Mouse (Mus musculus) neural tube, embryonic 15.5 days (tissue): ENCODE data around the gene Rubcn. TPM values are rescaled to one million over a fixed set of nuclear protein-coding genes. Genes with fewer than 3 reads are reported as not detected.

Experiments used
- ATAC-seq: fragments of 200-750 bp; cut with Nextera tagmentation; 2 replicates; pipeline ENCODE4 v1.8.0; 2017; ENCODE audit warnings: mild to moderate bottlenecking, moderate TSS enrichment, moderate library complexity; ENCODE audit not compliant: low FRiP score
- H3K27ac ChIP-seq: fragments of 300-500 bp; sonication (generic); replicated peaks from 2 replicates; pipeline ENCODE4 v1.5.1; 2015; ENCODE audit warnings: mild to moderate bottlenecking, inconsistent platforms
- H3K27me3 ChIP-seq: fragments of 300-500 bp; sonication (generic); replicated peaks from 2 replicates; pipeline ENCODE4 v1.6.1; 2015; ENCODE audit warnings: inconsistent platforms
- H3K36me3 ChIP-seq: fragments of 300-500 bp; sonication (generic); 2 replicates; pipeline ENCODE4 v1.6.1; 2015; ENCODE audit warnings: inconsistent platforms
- H3K4me1 ChIP-seq: fragments of 300-500 bp; sonication (generic); 2 replicates; pipeline ENCODE4 v1.6.1; 2015; ENCODE audit warnings: inconsistent platforms
- H3K4me2 ChIP-seq: fragments of 300-500 bp; sonication (generic); 2 replicates; pipeline ENCODE4 v1.6.1; 2015; ENCODE audit warnings: inconsistent platforms, mild to moderate bottlenecking, moderate library complexity
- H3K4me3 ChIP-seq: fragments of 300-500 bp; sonication (generic); replicated peaks from 2 replicates; pipeline ENCODE4 v1.5.1; 2015; ENCODE audit warnings: mild to moderate bottlenecking, inconsistent platforms
- H3K9ac ChIP-seq: fragments of 300-500 bp; sonication (generic); replicated peaks from 2 replicates; pipeline ENCODE4 v1.6.1; 2015; ENCODE audit warnings: mild to moderate bottlenecking, inconsistent platforms
- H3K9me3 ChIP-seq: fragments of 300-500 bp; sonication (generic); replicated peaks from 2 replicates; pipeline ENCODE4 v1.6.1; 2016; ENCODE audit warnings: inconsistent platforms
- WGBS: fragments of 180-500 bp; shearing (Covaris S2); methylation state at CpG from one replicate; pipeline ENCODE4 v1.1.7; 2015; ENCODE audit warnings: mixed read lengths; 5-methylcytosine and 5-hydroxymethylcytosine counted together
- polyA plus RNA-seq: library from polyadenylated mRNA; unstranded; fragments of >200 nt; fragmentation: Nextera tagmentation; extraction: Ambion mirVana; gene quantifications from 2 replicates; pipeline ENCODE4 v1.2.1, GENCODE M21; 2015

The Rubcn gene
- polyA plus RNA-seq, 1 experiment from 2014 or later = 31.9 TPM

DNA sequence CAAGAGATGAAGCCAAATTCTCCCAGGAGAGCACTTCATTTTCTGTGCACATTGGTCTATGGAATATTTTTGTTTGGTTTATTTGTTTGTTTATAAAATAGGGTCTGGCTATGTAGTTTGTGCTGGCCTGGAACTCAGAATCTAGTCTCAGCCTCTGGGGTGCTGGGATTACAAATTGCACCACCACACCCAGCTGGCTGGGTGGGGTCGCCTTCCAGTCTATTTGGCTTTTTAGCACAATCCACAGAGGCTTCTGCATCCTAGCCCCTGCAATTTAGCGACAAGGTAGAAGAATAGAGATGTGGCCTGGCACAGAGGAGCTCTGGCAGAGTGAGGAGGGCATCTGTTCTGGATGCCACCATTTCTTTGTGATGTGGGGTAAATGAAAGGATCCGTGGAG is 63.8 kb downstream of the Rubcn start:
- H3K4me3 ChIP-seq = no peak overlapping the region
- H3K27ac ChIP-seq = no peak overlapping the region
- WGBS = 62% methylated on average over 3 of the region's 3 CpGs
- H3K4me1 ChIP-seq = peaks cover 14% of the 10 kb centered on the region
- H3K27me3 ChIP-seq = no peaks in the 10 kb centered on the region
- H3K9me3 ChIP-seq = no peaks in the 10 kb centered on the region
- no peak overlapping the region for H3K9ac ChIP-seq
- H3K36me3 ChIP-seq = no peaks in the 10 kb centered on the region
- no peak for ATAC-seq
- H3K4me2 ChIP-seq = no peak overlapping the region

DNA sequence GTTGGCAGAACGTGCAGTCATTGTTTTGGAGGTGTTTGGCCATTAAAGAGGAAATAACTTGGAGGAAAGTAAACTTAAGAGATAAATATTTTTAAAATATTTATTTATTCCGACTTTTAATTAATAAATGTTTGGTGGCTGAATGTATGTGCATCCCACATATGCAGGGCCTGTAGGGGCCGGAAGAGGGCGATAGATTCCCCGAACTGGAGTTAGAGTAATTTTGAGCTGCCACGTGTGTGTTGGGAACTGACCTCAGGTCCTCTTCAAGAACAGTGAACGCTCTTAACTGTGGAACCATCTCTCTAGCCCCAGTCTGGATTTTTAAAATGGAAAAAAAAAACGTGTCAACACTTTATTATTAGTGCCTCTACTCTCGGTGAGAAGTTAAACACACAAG is 64.2 kb downstream of the Rubcn start:
- Histone ChIP-seq H3K9me3 (no peaks in the 10 kb centered on the region), H3K9ac (no peak overlapping the region), H3K4me1 (peaks cover 14% of the 10 kb centered on the region), H3K36me3 (no peaks in the 10 kb centered on the region), H3K27me3 (no peaks in the 10 kb centered on the region), H3K4me2 (peak overlapping the region; percentile 38; the same call in 1 of the 2 replicates), H3K4me3 (no peak overlapping the region), H3K27ac (no peak overlapping the region)
- ATAC-seq = no peak
- WGBS = 54% methylated on average over 9 of the region's 9 CpGs

DNA sequence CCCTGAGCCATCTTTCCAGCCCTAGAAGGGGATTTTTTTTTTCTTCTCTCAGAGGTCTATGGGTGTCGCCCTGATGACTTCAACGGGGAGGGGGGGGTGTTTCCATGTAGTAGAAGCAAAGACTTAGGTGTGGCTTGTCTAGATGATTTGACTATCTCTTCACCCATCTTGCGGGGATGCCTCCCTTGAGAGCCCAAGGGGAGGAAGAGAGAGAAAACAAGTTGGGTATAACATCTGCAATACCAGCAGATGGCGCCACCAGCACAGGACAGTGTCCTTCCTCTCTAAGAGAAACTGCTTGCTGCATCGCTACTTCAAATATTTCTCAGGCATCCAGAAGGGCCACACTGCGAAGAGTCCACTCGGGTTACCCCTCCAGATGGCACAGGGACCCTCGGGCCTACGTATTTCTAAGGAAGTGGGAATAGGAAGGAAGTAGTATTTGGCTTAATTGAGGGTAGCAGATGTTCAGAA is 64.6 kb downstream of the Rubcn start:
- peak overlapping the region; percentile 38; the same call in 1 of the 2 replicates for H3K4me2 ChIP-seq
- H3K36me3 ChIP-seq = no peaks in the 10 kb centered on the region
- no peak overlapping the region for H3K9ac ChIP-seq
- H3K9me3 ChIP-seq = no peaks in the 10 kb centered on the region
- 3% methylated on average over 9 of the region's 9 CpGs for WGBS
- H3K4me3 ChIP-seq = no peak overlapping the region
- no peak for ATAC-seq
- H3K27ac ChIP-seq = no peak overlapping the region
- peaks cover 14% of the 10 kb centered on the region for H3K4me1 ChIP-seq
- H3K27me3 ChIP-seq = no peaks in the 10 kb centered on the region

DNA sequence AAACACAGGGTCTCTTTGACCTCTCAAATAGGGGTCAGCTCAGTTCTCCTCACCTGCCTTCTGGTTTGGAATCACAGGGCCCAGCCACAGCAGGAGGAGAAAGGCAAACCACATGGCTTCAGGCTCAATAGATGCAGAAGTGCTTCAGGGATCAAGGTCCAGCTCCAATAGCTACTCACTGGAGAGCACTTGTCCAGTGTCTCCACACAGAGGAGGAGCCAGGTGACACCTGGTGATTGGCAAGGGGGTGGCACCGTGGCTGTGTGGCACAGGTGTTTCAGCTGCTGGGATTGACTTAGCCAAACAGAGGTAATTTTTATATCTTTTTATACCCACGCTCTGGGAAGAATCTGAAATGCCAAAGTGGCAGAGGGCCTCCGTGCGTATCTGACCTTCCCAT is 67.2 kb downstream of the Rubcn start, which contains the start of gene Smbd1:
Smbd1 (minus strand) TSS at position 157 of the 400 bp plus-strand sequence.
- no peak within 1 kb of the TSS for H3K4me2 ChIP-seq
- no peak within 1 kb of the TSS for H3K4me3 ChIP-seq
- ATAC-seq = no peak
- no peak within 1 kb of the TSS for H3K9ac ChIP-seq
- WGBS = 85% methylated on average over 4 of the region's 4 CpGs
- H3K4me1 ChIP-seq = peaks cover 14% of the 10 kb centered on the region
- no peaks in the 10 kb centered on the region for H3K9me3 ChIP-seq
- H3K36me3 ChIP-seq = no peaks in the 10 kb centered on the region
- no peaks in the 10 kb centered on the region for H3K27me3 ChIP-seq
- H3K27ac ChIP-seq = no peak within 1 kb of the TSS

DNA sequence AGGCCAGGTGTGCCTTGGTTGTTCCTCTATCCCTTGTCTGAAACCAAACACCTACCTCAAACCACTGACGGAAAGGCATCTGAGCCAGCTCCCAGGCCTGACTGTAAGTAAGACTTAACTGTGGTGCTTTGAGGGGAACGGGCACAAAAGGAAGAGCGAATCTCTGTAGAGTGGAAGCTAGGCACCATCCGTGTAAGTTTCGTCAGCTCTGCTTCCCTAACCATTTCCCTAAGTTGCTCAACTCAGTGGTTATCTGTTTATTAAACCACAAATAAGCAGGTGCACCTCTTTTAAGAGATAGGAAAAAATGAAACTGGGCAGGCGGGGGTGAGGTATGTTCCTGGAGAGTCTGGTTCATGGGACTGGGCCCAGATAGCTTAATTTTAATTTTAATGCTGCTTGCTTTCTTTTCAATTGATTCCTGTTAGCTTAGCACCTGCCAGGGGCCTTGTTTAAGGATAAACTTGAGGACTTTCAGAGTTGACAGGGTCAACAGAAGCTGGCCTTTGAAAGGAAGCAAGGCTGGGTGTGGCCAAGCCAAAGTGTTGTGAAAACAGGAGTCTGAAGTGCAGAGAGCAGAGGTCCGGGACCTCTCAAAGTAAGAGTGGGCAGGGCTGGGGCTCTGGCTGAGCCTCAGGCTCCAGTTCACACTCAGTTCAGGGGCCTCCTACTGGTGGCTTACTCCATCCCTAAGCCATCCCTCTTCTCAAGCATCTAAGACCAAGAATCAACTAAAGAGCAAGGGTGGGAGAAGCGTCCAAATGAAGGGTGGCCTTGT is 70.0 kb downstream of the Rubcn start:
- no peak overlapping the region for H3K4me3 ChIP-seq
- no peak overlapping the region for H3K4me2 ChIP-seq
- H3K27me3 ChIP-seq = no peaks in the 10 kb centered on the region
- H3K27ac ChIP-seq = no peak overlapping the region
- WGBS = 74% methylated on average over 8 of the region's 8 CpGs
- H3K4me1 ChIP-seq = peaks cover 11% of the 10 kb centered on the region
- no peaks in the 10 kb centered on the region for H3K36me3 ChIP-seq
- ATAC-seq = no peak
- no peak overlapping the region for H3K9ac ChIP-seq
- H3K9me3 ChIP-seq = no peaks in the 10 kb centered on the region

DNA sequence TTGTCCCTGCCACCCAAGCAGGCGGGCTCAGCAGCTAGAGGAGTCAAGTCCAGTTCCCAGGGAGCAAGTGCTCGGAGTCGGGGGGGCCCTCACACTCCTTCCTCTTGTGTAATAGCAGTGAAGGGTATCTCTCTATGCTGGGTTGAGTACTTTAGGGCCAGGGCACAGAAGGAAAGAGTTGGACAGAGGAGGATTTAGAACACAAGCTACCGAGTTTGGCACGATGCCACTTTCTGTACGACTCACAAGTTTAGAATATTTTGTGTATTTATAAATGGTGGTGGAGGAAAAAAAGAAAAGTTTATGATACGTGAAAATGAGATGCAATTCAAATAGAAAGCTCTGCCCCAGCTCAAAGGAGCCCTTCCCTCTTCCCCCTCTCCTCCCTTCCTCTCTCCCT is 72.4 kb downstream of the Rubcn start:
- no peak for ATAC-seq
- Histone ChIP-seq H3K9ac (no peak overlapping the region), H3K27me3 (no peaks in the 10 kb centered on the region), H3K36me3 (no peaks in the 10 kb centered on the region), H3K4me2 (no peak overlapping the region), H3K4me3 (no peak overlapping the region), H3K4me1 (peaks cover 11% of the 10 kb centered on the region), H3K27ac (no peak overlapping the region), H3K9me3 (no peaks in the 10 kb centered on the region)
- 79% methylated on average over 7 of the region's 7 CpGs for WGBS

DNA sequence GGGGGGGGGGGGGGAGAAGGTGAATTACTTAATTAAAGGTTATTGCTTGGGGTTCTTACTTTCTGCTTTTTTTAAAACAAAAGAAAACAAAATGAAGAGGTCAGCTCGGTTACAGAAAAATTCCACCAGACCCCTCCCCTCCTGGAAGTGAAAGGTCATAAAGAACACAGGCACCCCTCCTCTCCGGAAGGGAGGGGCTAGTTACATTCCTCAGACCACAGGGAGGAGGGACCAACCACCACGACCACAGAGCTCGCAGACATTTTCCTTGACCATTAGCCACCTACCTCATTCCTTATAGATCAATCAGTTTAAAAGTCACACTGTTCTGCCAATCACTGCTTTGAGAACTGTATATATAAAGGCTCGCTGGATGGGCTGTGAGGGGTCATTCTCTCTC is 73.7 kb downstream of the Rubcn start:
- WGBS = 33% methylated on average over 5 of the region's 5 CpGs
- ATAC-seq = no peak
- Histone ChIP-seq H3K36me3 (no peaks in the 10 kb centered on the region), H3K4me1 (peaks cover 11% of the 10 kb centered on the region), H3K9ac (no peak overlapping the region), H3K9me3 (no peaks in the 10 kb centered on the region), H3K27me3 (no peaks in the 10 kb centered on the region), H3K27ac (no peak overlapping the region), H3K4me2 (no peak overlapping the region), H3K4me3 (no peak overlapping the region)

DNA sequence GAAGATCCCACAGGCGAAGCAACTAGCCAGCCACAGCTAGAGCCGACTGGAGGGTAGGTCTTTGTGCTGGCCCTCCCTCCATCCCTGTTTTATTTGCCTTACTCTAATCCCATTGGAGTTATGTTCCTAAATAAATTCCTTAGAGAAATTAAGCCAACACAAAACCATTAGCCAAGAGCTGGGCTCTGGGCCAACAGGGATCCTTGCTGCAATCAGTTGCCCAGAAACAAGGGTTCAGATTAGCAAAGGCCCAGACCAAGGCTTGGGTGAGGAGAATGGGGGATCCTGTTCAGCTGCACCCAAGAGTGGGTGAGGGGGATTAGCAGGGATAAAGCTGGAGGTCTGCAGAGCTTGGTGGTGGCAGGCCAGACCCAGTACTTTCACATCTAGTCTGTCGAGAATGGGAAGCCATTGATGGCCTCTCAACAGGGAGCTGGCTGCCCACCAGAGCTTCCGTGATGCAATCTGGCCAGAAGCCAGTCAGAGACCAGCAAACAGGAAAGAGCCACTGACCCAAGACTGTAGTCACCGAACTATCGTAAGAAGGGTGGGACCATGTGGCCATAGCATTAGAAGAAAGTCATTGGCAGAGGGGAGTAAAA is 74.2 kb downstream of the Rubcn start:
- Histone ChIP-seq H3K27ac (peak overlapping the region; percentile 60), H3K4me2 (no peak overlapping the region), H3K9ac (no peak overlapping the region), H3K4me3 (no peak overlapping the region), H3K27me3 (no peaks in the 10 kb centered on the region), H3K4me1 (peaks cover 11% of the 10 kb centered on the region), H3K9me3 (no peaks in the 10 kb centered on the region), H3K36me3 (no peaks in the 10 kb centered on the region)
- peak; percentile 70 for ATAC-seq
- 39% methylated on average over 6 of the region's 6 CpGs for WGBS

DNA sequence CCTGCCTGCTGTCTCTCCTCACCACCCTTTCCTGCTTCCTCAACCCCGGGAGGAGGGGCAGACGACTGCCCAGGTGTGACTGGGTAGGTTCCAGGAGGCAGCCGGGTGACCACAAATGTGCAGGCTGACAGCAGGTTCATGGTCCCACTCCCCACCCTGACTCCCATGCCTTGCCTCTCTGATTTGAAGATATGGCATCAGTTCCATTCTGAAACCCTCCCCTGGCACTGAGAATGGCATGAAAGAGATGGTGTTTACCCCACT is 80.2 kb downstream of the Rubcn start, which contains the start of gene Muc20:
Muc20 (minus strand) TSS at position 10 of the 264 bp plus-strand sequence.
- no peaks in the 10 kb centered on the region for H3K9me3 ChIP-seq

DNA sequence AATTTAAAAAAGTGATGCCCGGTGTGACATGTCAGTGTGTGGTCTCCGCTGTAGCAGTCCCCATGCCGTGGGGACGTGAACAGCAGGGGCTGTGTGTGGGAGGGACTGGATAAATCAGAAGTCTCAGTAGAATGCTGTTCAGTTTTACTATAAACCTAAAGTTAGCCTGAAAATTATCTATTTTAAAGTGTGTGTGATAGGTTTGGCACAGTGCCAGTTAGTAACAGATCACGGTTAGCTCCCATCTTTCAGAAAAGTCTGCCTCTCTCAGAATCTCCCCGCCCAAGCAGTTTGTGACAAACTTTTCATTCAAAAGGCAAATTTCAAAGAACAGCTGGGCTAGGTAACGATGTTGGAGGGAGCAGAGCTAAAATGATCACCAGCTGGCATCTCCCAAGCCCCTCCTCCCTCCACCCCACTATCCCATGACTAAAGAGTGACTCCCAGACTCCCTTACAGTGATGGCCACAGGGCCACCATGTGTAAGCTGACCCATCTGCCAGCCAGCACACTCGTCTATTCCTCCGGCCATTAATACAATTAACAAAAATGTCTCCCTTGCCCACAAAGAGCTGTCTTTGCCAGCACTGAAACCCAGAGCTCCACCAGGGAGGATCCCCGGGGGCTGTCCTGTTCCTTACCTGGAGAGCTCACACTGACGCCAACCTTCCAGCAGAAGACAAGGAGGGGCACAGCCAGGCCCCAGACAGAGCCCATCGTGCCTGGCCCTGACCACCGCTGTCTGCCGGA is 80.7 kb downstream of the Rubcn start:
- no peaks in the 10 kb centered on the region for H3K4me1 ChIP-seq
- no peaks in the 10 kb centered on the region for H3K36me3 ChIP-seq
- H3K4me3 ChIP-seq = no peak overlapping the region
- H3K9ac ChIP-seq = no peak overlapping the region
- 62% methylated on average over 14 of the region's 14 CpGs for WGBS
- H3K9me3 ChIP-seq = no peaks in the 10 kb centered on the region
- no peak overlapping the region for H3K4me2 ChIP-seq
- no peak for ATAC-seq
- H3K27ac ChIP-seq = no peak overlapping the region
- H3K27me3 ChIP-seq = no peaks in the 10 kb centered on the region

More for the DNA sequence above, 80.2 kb downstream of the Rubcn start, which contains the start of gene Muc20:
- Histone ChIP-seq H3K36me3 (no peaks in the 10 kb centered on the region), H3K27me3 (no peaks in the 10 kb centered on the region), H3K9ac (no peak within 1 kb of the TSS), H3K4me2 (no peak within 1 kb of the TSS), H3K27ac (no peak within 1 kb of the TSS), H3K4me1 (no peaks in the 10 kb centered on the region), H3K4me3 (no peak within 1 kb of the TSS)
- no peak for ATAC-seq
- 77% methylated on average over 3 of the region's 3 CpGs for WGBS

DNA sequence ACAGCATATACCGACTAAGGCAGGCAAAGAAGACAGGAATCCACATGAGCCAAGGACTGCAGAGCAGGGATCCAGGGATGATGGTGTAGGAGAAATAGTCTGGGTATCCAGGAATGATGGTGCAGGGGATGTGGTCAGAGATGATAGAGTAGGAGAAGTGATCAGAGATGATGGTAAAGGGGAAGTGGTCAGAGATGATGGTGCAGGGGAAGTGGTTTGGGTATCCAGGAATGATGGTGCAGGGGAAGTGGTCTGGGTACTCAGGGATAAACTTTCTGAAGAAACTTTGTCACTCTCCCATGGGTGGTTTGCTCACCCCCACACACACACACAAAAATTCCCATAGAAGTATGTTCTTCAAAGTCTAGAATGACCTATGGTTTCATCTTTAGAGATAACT is 82.4 kb downstream of the Rubcn start:
- H3K9ac ChIP-seq = no peak overlapping the region
- 84% methylated on average over 1 of the region's 1 CpGs for WGBS
- no peaks in the 10 kb centered on the region for H3K27me3 ChIP-seq
- no peak overlapping the region for H3K4me2 ChIP-seq
- H3K27ac ChIP-seq = no peak overlapping the region
- H3K36me3 ChIP-seq = no peaks in the 10 kb centered on the region
- no peaks in the 10 kb centered on the region for H3K9me3 ChIP-seq
- H3K4me1 ChIP-seq = no peaks in the 10 kb centered on the region
- no peak overlapping the region for H3K4me3 ChIP-seq
- ATAC-seq = no peak

DNA sequence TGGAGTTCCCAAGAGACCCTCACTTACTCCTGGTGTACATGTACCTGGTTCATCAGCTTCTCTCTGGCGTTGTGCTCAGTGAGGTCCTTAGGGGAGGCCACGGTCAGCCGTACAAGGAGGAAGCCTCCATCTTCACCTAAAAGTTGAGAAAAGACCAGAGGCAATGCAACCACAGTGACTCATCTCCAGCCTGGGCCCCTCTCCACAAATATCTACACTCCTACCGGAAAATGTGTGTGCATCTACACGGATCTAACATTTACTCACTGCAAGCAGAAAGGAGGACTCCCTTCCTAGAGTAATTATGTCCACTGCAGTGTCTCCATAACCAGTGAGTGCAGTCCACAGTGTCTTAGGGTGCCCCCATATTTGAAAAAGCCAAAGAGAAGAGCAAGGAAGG is 87.5 kb downstream of the Rubcn start:
- no peaks in the 10 kb centered on the region for H3K4me1 ChIP-seq
- no peak overlapping the region for H3K27ac ChIP-seq
- H3K27me3 ChIP-seq = no peaks in the 10 kb centered on the region
- H3K4me3 ChIP-seq = no peak overlapping the region
- ATAC-seq = no peak
- H3K9me3 ChIP-seq = 0 out of 2 replicates have a peak, but pooled peaks cover 3% of the 10 kb centered on the region
- 94% methylated on average over 5 of the region's 5 CpGs for WGBS
- no peaks in the 10 kb centered on the region for H3K36me3 ChIP-seq
- no peak overlapping the region for H3K9ac ChIP-seq
- H3K4me2 ChIP-seq = no peak overlapping the region
